Mouse (Mus musculus): ENCODE data around the gene Elk4. TPM values are rescaled to one million over a fixed set of nuclear protein-coding genes. Genes with fewer than 3 reads are reported as not detected.

The Elk4 gene
- polyA plus RNA-seq, 1 experiment from 2014 or later: 22.5 TPM

DNA sequence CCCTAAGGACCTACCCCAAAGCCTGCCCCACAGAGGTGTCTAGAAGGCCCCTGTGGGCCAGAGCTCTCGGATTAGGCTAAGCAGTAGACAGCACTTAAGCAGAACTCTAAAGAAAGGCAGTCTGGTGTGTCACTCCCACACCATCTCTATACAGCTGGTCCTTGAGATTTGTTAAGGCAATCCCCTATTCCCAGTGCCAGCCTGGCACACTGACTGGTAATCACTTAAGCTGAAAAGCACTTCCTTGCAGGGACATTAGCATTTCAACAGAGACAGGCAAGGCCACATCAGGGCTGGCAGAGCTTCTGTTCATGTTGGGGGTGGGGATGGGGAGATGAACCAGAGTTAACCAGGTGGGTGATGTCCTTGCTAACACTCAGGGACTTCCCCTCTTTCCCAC, 57.6 kb downstream of the Elk4 start:
- ATAC-seq (ENCODE audit: low read depth): no peak
- Histone ChIP-seq H3K9ac (ENCODE audit: low read length) (no peak overlapping the region), H3K9me3 (ENCODE audit: control insufficient read depth, low read length) (no peaks in the 10 kb centered on the region), H3K27me3 (ENCODE audit: control insufficient read depth, insufficient read depth, low read depth, low read length) (peaks cover 30% of the 10 kb centered on the region), H3K27ac (ENCODE audit: low read length) (no peak overlapping the region), H3K4me1 (replicated peaks; ENCODE audit: control insufficient read depth, insufficient read depth, low read length) (peaks cover 6% of the 10 kb centered on the region), H3K4me3 (ENCODE audit: low read length) (no peak overlapping the region), H3K36me3 (ENCODE audit: control insufficient read depth, insufficient read depth, low read length) (no peaks in the 10 kb centered on the region), H3K4me2 (ENCODE audit: low read depth, low read length) (no peak overlapping the region)
- WGBS: 57% methylated on average over 1 of the region's 1 CpGs

- H3K9ac ChIP-seq (ENCODE audit: low read length): no peak overlapping the region
- no peaks in the 10 kb centered on the region for H3K36me3 ChIP-seq (ENCODE audit: control insufficient read depth, insufficient read depth, low read length)
- WGBS: 66% methylated on average over 8 of the region's 8 CpGs
- ATAC-seq (ENCODE audit: low read depth): no peak
- H3K27me3 ChIP-seq (ENCODE audit: control insufficient read depth, insufficient read depth, low read depth, low read length): peaks cover 30% of the 10 kb centered on the region
- H3K27ac ChIP-seq (ENCODE audit: low read length): no peak overlapping the region
- no peaks in the 10 kb centered on the region for H3K9me3 ChIP-seq (ENCODE audit: control insufficient read depth, low read length)
- no peak overlapping the region for H3K4me3 ChIP-seq (ENCODE audit: low read length)
- H3K4me1 ChIP-seq (replicated peaks; ENCODE audit: control insufficient read depth, insufficient read depth, low read length): peaks cover 6% of the 10 kb centered on the region
- no peak overlapping the region for H3K4me2 ChIP-seq (ENCODE audit: low read depth, low read length)
These were observed 58.2 kb downstream of the Elk4 start for GRCm38 (mm10) chr1:132065475-132066172.

DNA sequence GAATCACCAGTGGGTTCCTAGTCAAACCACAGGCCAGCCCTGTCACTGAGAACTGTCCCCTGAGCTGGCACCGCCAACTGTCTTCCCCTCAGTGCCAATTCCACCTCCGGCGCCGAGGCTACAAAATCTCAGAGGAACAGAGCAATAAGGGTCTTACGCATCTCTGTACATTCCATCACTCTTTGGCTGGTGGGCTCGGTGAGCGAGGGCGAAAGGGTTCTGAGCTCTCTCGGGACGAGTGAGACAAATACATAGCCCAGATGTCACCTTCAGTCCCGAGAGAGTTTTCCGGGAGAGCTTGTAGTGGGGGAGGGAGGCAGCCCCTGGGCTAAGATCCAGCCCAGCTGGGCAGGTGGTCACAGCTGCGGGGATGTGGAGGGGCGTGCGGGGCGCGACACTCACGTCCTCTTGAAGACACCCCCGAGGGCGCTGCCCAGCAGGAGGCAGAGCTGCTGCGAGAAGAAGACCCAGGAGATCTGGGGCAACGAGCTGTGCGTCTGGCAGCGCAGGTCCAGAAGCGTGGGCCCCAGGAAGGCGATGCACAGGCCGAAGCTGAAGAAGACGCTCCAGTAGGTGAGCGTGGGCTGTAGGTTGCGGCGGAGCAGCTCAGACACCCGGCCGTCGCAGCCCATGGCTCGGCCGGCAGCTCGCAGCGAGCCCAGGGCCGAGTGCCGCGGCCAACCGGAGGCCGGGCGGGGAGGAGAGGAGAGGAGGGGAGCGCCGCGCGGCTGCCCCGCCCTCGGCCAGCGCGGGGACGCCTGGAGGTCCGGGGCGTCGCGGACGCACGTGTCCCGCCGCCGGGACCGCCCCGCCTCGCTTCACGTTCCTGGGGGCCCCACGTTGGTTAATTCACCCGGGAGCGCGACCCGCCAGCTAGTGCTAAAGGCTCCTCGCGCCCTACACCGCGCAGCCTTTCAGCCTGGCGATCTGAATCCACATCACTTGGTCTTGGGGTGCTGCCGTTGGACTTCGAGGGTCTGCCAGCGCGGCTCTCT, 60.2 kb downstream of the Elk4 start, which contains the start of gene Mfsd4a:
Mfsd4a (minus strand) TSS at position 802 of the 995 bp plus-strand sequence.
- WGBS: 2% methylated on average over 55 of the region's 80 CpGs
- Histone ChIP-seq H3K9ac (ENCODE audit: low read length) (peak within 1 kb of the TSS; percentile 66), H3K4me2 (ENCODE audit: low read depth, low read length) (peak within 1 kb of the TSS; percentile 96), H3K4me3 (ENCODE audit: low read length) (peak within 1 kb of the TSS; percentile 57), H3K27me3 (ENCODE audit: control insufficient read depth, insufficient read depth, low read depth, low read length) (peaks cover 30% of the 10 kb centered on the region), H3K27ac (ENCODE audit: low read length) (no peak within 1 kb of the TSS), H3K36me3 (ENCODE audit: control insufficient read depth, insufficient read depth, low read length) (no peaks in the 10 kb centered on the region), H3K4me1 (replicated peaks; ENCODE audit: control insufficient read depth, insufficient read depth, low read length) (peaks cover 6% of the 10 kb centered on the region), H3K9me3 (ENCODE audit: control insufficient read depth, low read length) (no peaks in the 10 kb centered on the region)
- peak; percentile 93 for ATAC-seq (ENCODE audit: low read depth)

GRCm38 (mm10) chr1:132069436-132069835, 62.0 kb downstream of the Elk4 start:
- Histone ChIP-seq H3K27ac (ENCODE audit: low read length) (no peak overlapping the region), H3K27me3 (ENCODE audit: control insufficient read depth, insufficient read depth, low read depth, low read length) (peaks cover 30% of the 10 kb centered on the region), H3K36me3 (ENCODE audit: control insufficient read depth, insufficient read depth, low read length) (no peaks in the 10 kb centered on the region), H3K9me3 (ENCODE audit: control insufficient read depth, low read length) (no peaks in the 10 kb centered on the region), H3K9ac (ENCODE audit: low read length) (no peak overlapping the region), H3K4me3 (ENCODE audit: low read length) (no peak overlapping the region), H3K4me2 (ENCODE audit: low read depth, low read length) (no peak overlapping the region), H3K4me1 (replicated peaks; ENCODE audit: control insufficient read depth, insufficient read depth, low read length) (peaks cover 6% of the 10 kb centered on the region)
- ATAC-seq (ENCODE audit: low read depth): no peak
- 79% methylated on average over 8 of the region's 8 CpGs for WGBS

- Histone ChIP-seq H3K9me3 (ENCODE audit: control insufficient read depth, low read length) (no peaks in the 10 kb centered on the region), H3K4me2 (ENCODE audit: low read depth, low read length) (no peak overlapping the region), H3K27me3 (ENCODE audit: control insufficient read depth, insufficient read depth, low read depth, low read length) (peaks cover 30% of the 10 kb centered on the region), H3K4me3 (ENCODE audit: low read length) (no peak overlapping the region), H3K36me3 (ENCODE audit: control insufficient read depth, insufficient read depth, low read length) (no peaks in the 10 kb centered on the region), H3K9ac (ENCODE audit: low read length) (no peak overlapping the region), H3K27ac (ENCODE audit: low read length) (no peak overlapping the region), H3K4me1 (replicated peaks; ENCODE audit: control insufficient read depth, insufficient read depth, low read length) (peaks cover 6% of the 10 kb centered on the region)
- ATAC-seq (ENCODE audit: low read depth): no peak
- WGBS: 76% methylated on average over 3 of the region's 3 CpGs
These were observed 63.3 kb downstream of the Elk4 start for GRCm38 (mm10) chr1:132070659-132071058.

DNA sequence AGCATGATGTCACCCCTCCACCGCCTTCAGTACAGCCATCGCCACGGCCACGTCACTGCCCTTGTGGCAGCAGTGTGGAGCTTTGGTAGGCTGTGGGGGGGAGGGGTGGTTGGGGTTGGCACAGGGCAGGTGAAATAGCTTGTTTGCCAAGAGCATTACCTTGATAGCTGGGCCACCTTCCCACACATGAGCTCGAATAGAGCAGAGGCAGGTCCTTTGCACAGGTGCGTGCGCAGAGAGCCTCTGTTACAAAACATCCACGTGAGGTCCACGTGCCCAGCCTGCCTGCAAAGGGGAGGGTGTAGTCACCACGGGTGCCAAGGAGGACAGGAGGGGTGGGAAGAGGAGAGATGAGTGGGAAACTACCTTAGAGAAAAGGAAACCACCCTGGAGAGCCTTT, 68.2 kb downstream of the Elk4 start:
- WGBS: 72% methylated on average over 10 of the region's 10 CpGs
- no peak for ATAC-seq (ENCODE audit: low read depth)
- Histone ChIP-seq H3K27me3 (ENCODE audit: control insufficient read depth, insufficient read depth, low read depth, low read length) (no peaks in the 10 kb centered on the region), H3K4me1 (replicated peaks; ENCODE audit: control insufficient read depth, insufficient read depth, low read length) (no peaks in the 10 kb centered on the region), H3K4me2 (ENCODE audit: low read depth, low read length) (no peak overlapping the region), H3K9ac (ENCODE audit: low read length) (no peak overlapping the region), H3K4me3 (ENCODE audit: low read length) (no peak overlapping the region), H3K9me3 (ENCODE audit: control insufficient read depth, low read length) (no peaks in the 10 kb centered on the region), H3K27ac (ENCODE audit: low read length) (no peak overlapping the region), H3K36me3 (ENCODE audit: control insufficient read depth, insufficient read depth, low read length) (no peaks in the 10 kb centered on the region)

- no peak overlapping the region for H3K27ac ChIP-seq (ENCODE audit: low read length)
- peaks cover 2% of the 10 kb centered on the region; the same call in 1 of the 2 replicates for H3K9me3 ChIP-seq (ENCODE audit: control insufficient read depth, low read length)
- H3K4me3 ChIP-seq (ENCODE audit: low read length): no peak overlapping the region
- H3K4me1 ChIP-seq (replicated peaks; ENCODE audit: control insufficient read depth, insufficient read depth, low read length): no peaks in the 10 kb centered on the region
- no peaks in the 10 kb centered on the region for H3K27me3 ChIP-seq (ENCODE audit: control insufficient read depth, insufficient read depth, low read depth, low read length)
- H3K9ac ChIP-seq (ENCODE audit: low read length): no peak overlapping the region
- no peak overlapping the region for H3K4me2 ChIP-seq (ENCODE audit: low read depth, low read length)
- H3K36me3 ChIP-seq (ENCODE audit: control insufficient read depth, insufficient read depth, low read length): no peaks in the 10 kb centered on the region
- 77% methylated on average over 2 of the region's 2 CpGs for WGBS
- ATAC-seq (ENCODE audit: low read depth): no peak
These were observed 71.0 kb downstream of the Elk4 start for GRCm38 (mm10) chr1:132078413-132078812.

Measured in lung, embryonic 16.5 days (tissue).